Mouse (Mus musculus) heart, postnatal 25 days (tissue): ENCODE results near the gene Pja2. TPM values are rescaled to one million over a fixed set of nuclear protein-coding genes. Genes with fewer than 3 reads are reported as not detected.
A peak's percentile ranks its signal among the peaks of the same experiment; 100 is the strongest.
"Not testable (repeated sequence)": the region's sequence is repeated elsewhere in the genome, so short reads cannot be mapped to it uniquely, and the experiment has no call there.

ENCODE experiments used
- DNase-seq: peaks from one replicate; pipeline ENCODE4 v3.0.0; 2022; ENCODE audit warnings: low spot score
- intact Hi-C: fragments of 180-260 bp; cut with DNase I; formaldehyde crosslinking; loops from one replicate; pipeline ENCODE4 v1.15.1; 2025
- total RNA-seq, 2 experiments: library from RNA; stranded (reverse); gene quantifications; 2 replicates each; pipeline ENCODE4 v1.2.3; 2021

The Pja2 gene
- 100 to 1,000 TPM; 105 to 113 TPM for total RNA-seq

DNA sequence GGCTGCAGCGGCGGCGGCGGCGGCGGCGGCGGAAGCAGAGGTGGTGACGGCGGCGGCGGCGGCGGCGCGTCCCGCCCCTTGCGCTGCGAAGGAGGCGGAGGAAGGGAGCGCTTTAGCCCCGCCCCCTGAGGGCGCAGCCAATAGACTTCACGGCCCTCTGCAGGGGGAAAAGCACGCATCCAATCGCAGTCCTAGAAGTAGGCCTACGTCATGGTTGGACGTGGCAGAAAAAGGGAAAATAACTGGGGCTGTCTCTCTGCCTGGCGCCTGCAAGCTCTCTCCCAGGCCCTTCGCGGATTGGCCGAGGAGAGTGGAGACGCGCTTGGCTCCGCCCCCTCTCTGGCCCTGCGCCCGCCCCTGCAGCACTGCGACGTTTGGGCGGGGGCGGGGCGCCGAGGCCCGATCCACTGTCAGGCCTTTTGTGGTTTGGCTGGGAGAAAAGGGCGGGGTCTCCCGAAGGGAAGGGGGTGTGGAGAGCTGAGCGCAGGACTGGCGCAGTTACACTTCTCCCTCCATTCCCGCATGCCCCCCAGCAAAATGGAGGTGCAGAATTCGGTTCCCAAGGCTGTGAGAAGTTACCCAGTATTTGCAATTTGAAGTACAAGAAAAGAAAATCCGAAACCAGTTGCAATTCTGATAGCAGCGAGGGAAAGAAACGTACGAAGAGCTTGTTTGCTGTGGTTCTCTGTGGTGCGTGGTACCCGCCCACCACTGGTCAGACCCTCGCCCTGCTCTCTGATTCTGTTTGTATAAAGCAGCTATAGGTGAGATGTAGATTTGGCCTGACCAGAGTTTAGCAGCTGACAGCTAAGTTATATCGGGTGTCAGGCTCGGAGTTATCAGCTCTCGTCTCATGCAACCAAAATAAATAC is at the start of gene Pja2:
Gene Pja2 (minus strand): TSS at position 19 of the 872 bp plus-strand sequence.
- peak; percentile 99 for DNase-seq
- intact Hi-C loops: no loop called here

GRCm38 (mm10) chr17:64375327-64375726 is 43.6 kb upstream of the Pja2 start:
- intact Hi-C loops: loop anchor here (2.0 to 10.0 kb wide), 4 partner anchors 143 to 801 kb away; no protein-coding TSS in a partner anchor
- DNase-seq: peak; percentile 36

DNA sequence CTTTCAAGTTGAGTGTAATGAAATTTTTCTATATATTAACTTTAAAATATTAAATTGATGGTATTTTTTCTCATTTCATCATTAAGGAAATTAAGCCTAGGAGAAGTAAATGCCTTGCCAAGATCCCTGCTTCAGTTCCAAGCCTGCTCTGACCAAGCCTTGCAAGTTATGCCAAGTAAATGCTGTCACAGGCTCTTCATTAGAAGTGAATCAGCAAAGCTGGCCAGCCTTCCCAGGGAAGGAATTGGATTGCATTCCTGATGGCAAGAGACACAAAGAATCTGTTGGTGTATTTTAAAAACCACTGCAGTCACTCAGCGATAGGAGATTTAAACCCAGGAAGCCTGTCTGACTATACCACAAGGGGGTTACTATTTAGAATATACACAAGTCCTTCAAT is 32.0 kb upstream of the Pja2 start:
- peak; percentile 33 for DNase-seq
- intact Hi-C loops: no loop called here

DNA sequence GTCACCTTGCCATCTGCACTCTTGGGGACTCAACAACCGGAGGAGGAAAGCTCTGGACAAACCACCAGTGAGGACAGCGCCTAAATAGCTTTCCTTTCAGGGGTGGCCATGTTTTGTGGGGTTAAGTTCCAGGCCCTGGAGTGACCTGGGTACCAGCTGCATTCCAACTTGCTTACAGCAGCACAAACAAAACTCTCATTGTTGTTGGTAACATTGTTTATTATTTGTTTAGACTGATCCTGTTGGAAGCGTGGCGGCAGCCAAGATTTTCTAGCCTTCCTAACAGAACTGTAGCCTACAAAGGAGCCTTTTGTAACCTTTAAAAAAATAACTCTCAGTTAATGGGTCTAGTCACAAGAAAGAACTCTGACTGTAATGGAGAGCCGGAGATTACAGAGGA is 30.9 kb upstream of the Pja2 start:
- no peak for DNase-seq
- intact Hi-C loops: no loop called here

- DNase-seq: no peak
- intact Hi-C loops: no loop called here
Measured at GRCm38 (mm10) chr17:64361911-64362425, 30.3 kb upstream of the Pja2 start.

GRCm38 (mm10) chr17:64353940-64354339 is 22.2 kb upstream of the Pja2 start:
- no peak for DNase-seq
- intact Hi-C loops: no loop called here

DNA sequence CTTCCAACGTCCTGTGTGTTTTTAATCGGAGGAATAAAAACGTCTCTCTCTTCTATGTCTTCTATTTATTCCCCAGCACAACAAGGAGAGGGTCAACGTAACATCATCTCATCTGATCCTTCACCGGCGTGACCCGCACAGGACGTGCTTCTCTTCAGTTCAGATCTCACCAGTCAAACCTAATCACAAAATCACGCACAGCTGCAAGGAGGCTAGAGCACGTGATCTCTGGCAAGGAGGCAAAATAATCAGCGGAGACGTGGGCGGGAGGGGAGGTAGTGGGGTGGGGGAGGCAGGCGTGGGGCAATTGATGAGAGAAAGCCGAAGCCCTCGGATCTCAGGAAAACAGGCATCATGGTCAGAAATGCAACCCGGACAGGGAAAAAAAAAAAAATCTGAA is 14.4 kb upstream of the Pja2 start:
- no peak for DNase-seq
- intact Hi-C loops: no loop called here

GRCm38 (mm10) chr17:64344576-64345172 is 13.0 kb upstream of the Pja2 start:
- DNase-seq: no peak
- intact Hi-C loops: no loop called here

- no peak for DNase-seq
- intact Hi-C loops: no loop called here
Measured at GRCm38 (mm10) chr17:64341698-64342097, 10.0 kb upstream of the Pja2 start.

GRCm38 (mm10) chr17:64339752-64340151 is 8.0 kb upstream of the Pja2 start:
- intact Hi-C loops: no loop called here
- DNase-seq: no peak

DNA sequence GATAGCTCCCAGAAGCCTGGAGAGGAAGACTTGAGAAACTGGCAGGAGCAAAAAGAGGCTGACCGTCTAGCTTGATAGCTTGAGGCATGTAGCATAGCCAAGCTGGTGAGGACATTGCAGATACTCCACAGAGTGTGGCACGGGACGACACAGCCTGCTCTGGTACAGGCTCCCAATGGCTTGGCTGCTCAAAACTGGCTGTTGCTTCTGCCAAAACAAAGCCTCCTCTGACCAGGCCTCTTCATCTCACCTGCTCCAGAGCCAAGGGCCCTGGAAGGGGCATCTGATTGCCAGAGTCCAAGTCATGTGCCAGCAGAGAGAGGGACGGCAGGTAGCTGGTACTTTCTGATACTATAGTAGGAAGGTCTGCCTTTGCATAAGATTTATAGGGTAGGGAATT is 5.5 kb upstream of the Pja2 start:
- intact Hi-C loops: no loop called here
- DNase-seq: no peak

GRCm38 (mm10) chr17:64333956-64334355 is 2.2 kb upstream of the Pja2 start:
- no peak for DNase-seq
- intact Hi-C loops: no loop called here

GRCm38 (mm10) chr17:64332770-64333096 is 1.0 kb upstream of the Pja2 start:
- no peak for DNase-seq
- intact Hi-C loops: no loop called here

DNA sequence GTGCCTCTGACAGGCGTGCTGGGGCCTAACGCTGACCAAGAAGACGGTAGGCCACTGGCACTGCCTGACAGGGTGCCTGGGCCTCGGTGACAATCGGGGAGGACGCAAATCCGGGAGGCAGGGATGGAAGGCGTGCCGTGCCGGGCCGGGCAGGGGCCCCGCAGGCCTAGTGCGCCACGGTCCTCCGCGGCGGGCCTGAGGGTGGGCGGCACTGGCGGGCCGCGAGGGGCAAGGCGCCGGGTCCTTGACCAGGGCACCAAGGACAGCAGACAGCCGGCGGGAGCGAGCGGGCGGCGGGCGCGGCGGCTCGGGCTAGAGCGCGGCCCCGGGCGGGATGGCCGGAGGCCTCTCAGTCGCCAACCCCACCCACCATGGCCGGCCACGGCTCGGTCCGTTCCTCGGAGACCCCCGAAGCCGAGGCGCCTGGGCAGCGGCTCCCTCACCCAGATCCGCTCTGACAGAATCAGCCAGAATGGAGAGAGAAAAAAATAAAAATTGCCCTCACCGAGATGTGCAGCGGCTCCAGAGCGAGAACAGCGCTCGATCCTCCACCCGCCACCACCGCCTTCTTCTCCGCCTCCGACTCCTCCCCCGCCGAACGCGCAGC is 322 bp downstream of the Pja2 start:
- intact Hi-C loops: no loop called here
- no peak for DNase-seq

GRCm38 (mm10) chr17:64330885-64331284 is 831 bp downstream of the Pja2 start:
- no peak for DNase-seq
- intact Hi-C loops: no loop called here

GRCm38 (mm10) chr17:64324556-64324955 is 7.2 kb downstream of the Pja2 start:
- DNase-seq: no peak
- intact Hi-C loops: no loop called here

- intact Hi-C loops: no loop called here
- DNase-seq: no peak
Measured at GRCm38 (mm10) chr17:64315428-64315827, 16.3 kb downstream of the Pja2 start.

- DNase-seq, intact Hi-C loops: not testable (repeated sequence)
Measured at GRCm38 (mm10) chr17:64314523-64314922, 17.2 kb downstream of the Pja2 start.

DNA sequence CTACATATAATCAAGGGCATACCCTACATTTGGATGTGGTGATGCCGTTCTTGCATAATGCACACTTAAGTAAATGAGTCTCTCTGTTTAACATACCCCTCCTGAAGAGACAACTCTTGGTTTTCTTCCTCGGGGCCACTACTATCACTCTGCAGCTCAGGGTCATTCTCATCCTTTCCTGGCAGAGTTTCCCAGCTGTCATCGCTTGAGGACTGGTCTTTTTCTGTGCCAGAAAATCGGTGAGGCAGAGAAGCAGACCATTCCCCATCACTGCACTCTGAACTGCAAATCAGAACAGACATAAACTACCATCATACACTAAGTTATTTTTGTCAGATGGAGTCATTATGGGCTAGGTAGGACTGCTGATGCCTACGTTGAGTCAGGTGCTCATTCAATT is 34.1 kb downstream of the Pja2 start:
- intact Hi-C loops: no loop called here

GRCm38 (mm10) chr17:64292740-64293139 is 39.0 kb downstream of the Pja2 start:
- DNase-seq: no peak
- intact Hi-C loops: no loop called here

More for the DNA sequence above, 34.1 kb downstream of the Pja2 start:
- no peak for DNase-seq

DNA sequence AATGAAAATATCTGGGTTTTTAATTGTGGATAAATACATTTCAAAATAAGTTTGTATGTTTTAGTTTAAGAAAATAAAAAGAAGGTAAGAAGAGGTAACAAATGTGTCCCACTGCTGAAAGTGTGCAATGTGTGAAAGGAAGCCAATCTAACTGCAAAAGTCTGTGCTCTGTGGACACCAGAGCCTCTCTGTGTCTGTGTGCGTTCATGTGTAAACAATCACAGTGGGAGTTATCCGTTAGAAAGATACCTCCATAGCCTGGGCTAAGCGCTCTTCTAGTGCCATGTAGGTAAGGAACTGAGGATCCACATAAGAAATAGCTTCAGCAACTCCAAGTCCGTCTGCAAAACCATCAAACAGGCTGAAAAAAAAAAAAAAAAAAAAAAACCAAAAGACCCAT is 42.0 kb downstream of the Pja2 start:
- intact Hi-C loops: no loop called here
- DNase-seq: no peak
